Mouse (Mus musculus) hindbrain, postnatal 0 days (tissue): ENCODE measurements around the gene Boc. TPM values are rescaled to one million over a fixed set of nuclear protein-coding genes. Genes with fewer than 3 reads are reported as not detected.

Experiments used
- ATAC-seq: fragments of 200-750 bp; cut with Nextera tagmentation; 2 replicates; pipeline ENCODE4 v1.8.0; 2017; ENCODE audit warnings: mild to moderate bottlenecking, moderate TSS enrichment, moderate library complexity
- DNase-seq: peaks from one replicate; pipeline ENCODE4 v3.0.0-alpha.2; 2015; ENCODE audit warnings: low spot score
- H3K27ac ChIP-seq: fragments of 300-500 bp; sonication (generic); 2 replicates; pipeline ENCODE4 v1.5.1; 2014; ENCODE audit warnings: mild to moderate bottlenecking
- H3K27me3 ChIP-seq: fragments of 300-500 bp; sonication (generic); 2 replicates; pipeline ENCODE4 v1.6.1; 2014; ENCODE audit warnings: low read length, mixed read lengths; ENCODE audit not compliant: insufficient read depth
- H3K36me3 ChIP-seq: fragments of 300-500 bp; sonication (generic); 2 replicates; pipeline ENCODE4 v1.6.1; 2014; ENCODE audit warnings: low read length, mixed read lengths; ENCODE audit not compliant: insufficient read depth
- H3K4me1 ChIP-seq: fragments of 300-500 bp; sonication (generic); 2 replicates; pipeline ENCODE4 v1.6.1; 2014; ENCODE audit warnings: antibody characterized with exemption, low read length, mixed read lengths; ENCODE audit not compliant: insufficient read depth
- H3K4me2 ChIP-seq: fragments of 300-500 bp; sonication (generic); 2 replicates; pipeline ENCODE4 v1.6.1; 2014; ENCODE audit warnings: low read depth, mild to moderate bottlenecking, low read length, moderate library complexity, mixed read lengths
- H3K4me3 ChIP-seq: fragments of 300-500 bp; sonication (generic); 2 replicates; pipeline ENCODE4 v1.5.1; 2014; ENCODE audit warnings: low read length
- H3K9ac ChIP-seq: fragments of 300-500 bp; sonication (generic); replicated peaks from 2 replicates; pipeline ENCODE4 v1.6.1; 2014; ENCODE audit warnings: mild to moderate bottlenecking, low read length, moderate library complexity, mixed read lengths
- H3K9me3 ChIP-seq: fragments of 300-500 bp; sonication (generic); 2 replicates; pipeline ENCODE4 v1.6.1; 2016; ENCODE audit warnings: low read length, mixed read lengths
- CTCF ChIP-seq: IDR thresholded peaks from 2 replicates; pipeline ENCODE4 v1.5.1; 2016; ENCODE audit warnings: antibody characterized with exemption, control low read depth, low read depth
- WGBS: fragments of 180-500 bp; shearing (Covaris S2); extraction: QIAGEN DNeasy Blood & Tissue Kit; methylation state at CpG from one replicate; pipeline ENCODE4 v1.1.7; 2014; 5-methylcytosine and 5-hydroxymethylcytosine counted together
- polyA plus RNA-seq: library from polyadenylated mRNA; unstranded; fragments of >200 nt; fragmentation: Nextera tagmentation; extraction: Ambion mirVana; gene quantifications from 2 replicates; pipeline ENCODE4 v1.2.1, GENCODE M21; 2015
- total RNA-seq: library from RNA; depleted of rRNA; stranded (reverse); fragments of >200 nt; gene quantifications from 2 replicates; pipeline ENCODE4 v1.2.3, GENCODE M21; 2014

The Boc gene
- total and polyA plus RNA-seq, 2 experiments from 2014 or later, result 6.8 to 45.5 TPM

- TF ChIP-seq CTCF, result no peak
- no peaks in the 10 kb centered on the region for H3K36me3 ChIP-seq
- no peak overlapping the region for H3K4me3 ChIP-seq
- no peak overlapping the region for H3K9ac ChIP-seq
- H3K4me1 ChIP-seq, result peaks cover 33% of the 10 kb centered on the region
- no peaks in the 10 kb centered on the region for H3K27me3 ChIP-seq
- H3K4me2 ChIP-seq, result peak overlapping the region; percentile 17; the same call in 1 of the 2 replicates
- ATAC-seq, result no peak
- WGBS, result 68% methylated on average over 5 of the region's 5 CpGs
- no peaks in the 10 kb centered on the region for H3K9me3 ChIP-seq
- peak overlapping the region; percentile 38; the same call in 1 of the 2 replicates for H3K27ac ChIP-seq
- no peak for DNase-seq
Measured at GRCm38 (mm10) chr16:44552726-44553125, 6.0 kb downstream of the Boc start.

- 28% methylated on average over 2 of the region's 2 CpGs for WGBS
- ATAC-seq (peak; percentile 39; the same call in 1 of the 2 replicates), DNase-seq (peak; percentile 67)
- no peaks in the 10 kb centered on the region for H3K27me3 ChIP-seq
- peaks cover 33% of the 10 kb centered on the region for H3K4me1 ChIP-seq
- no peaks in the 10 kb centered on the region for H3K9me3 ChIP-seq
- peak overlapping the region; percentile 38 for H3K27ac ChIP-seq
- no peak overlapping the region for H3K4me3 ChIP-seq
- no peak for TF ChIP-seq CTCF
- H3K4me2 ChIP-seq, result peak overlapping the region; percentile 17; the same call in 1 of the 2 replicates
- no peak overlapping the region for H3K9ac ChIP-seq
- no peaks in the 10 kb centered on the region for H3K36me3 ChIP-seq
Measured at GRCm38 (mm10) chr16:44552036-44552435, 6.7 kb downstream of the Boc start.

GRCm38 (mm10) chr16:44551491-44551890 lies 7.2 kb downstream of the Boc start:
- peak overlapping the region; percentile 4; the same call in 1 of the 2 replicates for H3K4me2 ChIP-seq
- no peak overlapping the region for H3K9ac ChIP-seq
- no peaks in the 10 kb centered on the region for H3K27me3 ChIP-seq
- no peaks in the 10 kb centered on the region for H3K9me3 ChIP-seq
- DNase-seq, result peak; percentile 65
- H3K36me3 ChIP-seq, result no peaks in the 10 kb centered on the region
- ATAC-seq, result peak; percentile 47; the same call in 1 of the 2 replicates
- TF ChIP-seq CTCF, result no peak
- WGBS, result 21% methylated on average over 5 of the region's 5 CpGs
- H3K4me1 ChIP-seq, result peaks cover 33% of the 10 kb centered on the region
- no peak overlapping the region for H3K4me3 ChIP-seq
- H3K27ac ChIP-seq, result peak overlapping the region; percentile 38

- TF ChIP-seq CTCF, result no peak
- no peak overlapping the region for H3K4me3 ChIP-seq
- WGBS, result 15% methylated on average over 5 of the region's 5 CpGs
- no peaks in the 10 kb centered on the region for H3K27me3 ChIP-seq
- H3K4me2 ChIP-seq, result 0 out of 2 replicates have a peak overlapping the region, but pooled peaks have one; percentile 28
- peak overlapping the region; percentile 49; the same call in 1 of the 2 replicates for H3K27ac ChIP-seq
- ATAC-seq (peak; percentile 8; the same call in 1 of the 2 replicates), DNase-seq (no peak)
- peaks cover 38% of the 10 kb centered on the region for H3K4me1 ChIP-seq
- 0 out of 2 replicates have a peak overlapping the region, but pooled peaks have one; percentile 9 for H3K9ac ChIP-seq
- no peaks in the 10 kb centered on the region for H3K36me3 ChIP-seq
- no peaks in the 10 kb centered on the region for H3K9me3 ChIP-seq
Measured at GRCm38 (mm10) chr16:44550843-44551242, 7.9 kb downstream of the Boc start.

- H3K4me3 ChIP-seq, result no peak overlapping the region
- no peak overlapping the region for H3K9ac ChIP-seq
- DNase-seq, result no peak
- H3K27ac ChIP-seq, result peak overlapping the region; percentile 49; the same call in 1 of the 2 replicates
- H3K4me2 ChIP-seq, result 0 out of 2 replicates have a peak overlapping the region, but pooled peaks have one; percentile 28
- H3K4me1 ChIP-seq, result peaks cover 45% of the 10 kb centered on the region
- H3K27me3 ChIP-seq, result no peaks in the 10 kb centered on the region
- peak; percentile 24; the same call in 1 of the 2 replicates for ATAC-seq
- WGBS, result 35% methylated on average over 7 of the region's 7 CpGs
- H3K36me3 ChIP-seq, result no peaks in the 10 kb centered on the region
- no peak for TF ChIP-seq CTCF
- no peaks in the 10 kb centered on the region for H3K9me3 ChIP-seq
Measured at GRCm38 (mm10) chr16:44549867-44550679, 8.6 kb downstream of the Boc start.

- Histone ChIP-seq H3K9ac (no peak overlapping the region), H3K9me3 (no peaks in the 10 kb centered on the region), H3K36me3 (no peaks in the 10 kb centered on the region), H3K27ac (no peak overlapping the region), H3K4me1 (peaks cover 47% of the 10 kb centered on the region), H3K4me3 (no peak overlapping the region), H3K27me3 (no peaks in the 10 kb centered on the region), H3K4me2 (no peak overlapping the region)
- WGBS, result 63% methylated on average over 6 of the region's 6 CpGs
- DNase-seq (no peak), ATAC-seq (no peak)
- TF ChIP-seq CTCF, result no peak
Measured at GRCm38 (mm10) chr16:44549381-44549780, 9.3 kb downstream of the Boc start.
